Mouse (Mus musculus) ES-Bruce4 (cell line): ENCODE results near the gene Chit1. TPM values are rescaled to one million over a fixed set of nuclear protein-coding genes. Genes with fewer than 3 reads are reported as not detected.
A peak's percentile ranks its signal among the peaks of the same experiment; 100 is the strongest.

ENCODE experiments used
- H3K27ac ChIP-seq: 2 replicates; pipeline ENCODE4 v1.5.1; 2012; ENCODE audit warnings: low read length, inconsistent platforms; ENCODE audit not compliant: insufficient read depth
- H3K27me3 ChIP-seq: 2 replicates; pipeline ENCODE4 v1.6.1; 2012; ENCODE audit warnings: mild to moderate bottlenecking, low read length, inconsistent platforms; ENCODE audit not compliant: control insufficient read depth, poor library complexity, insufficient read depth, severe bottlenecking
- H3K36me3 ChIP-seq: 2 replicates; pipeline ENCODE4 v1.6.1; 2012; ENCODE audit warnings: inconsistent platforms, mild to moderate bottlenecking, low read length, moderate library complexity; ENCODE audit not compliant: control insufficient read depth, poor library complexity, insufficient read depth, severe bottlenecking
- H3K4me1 ChIP-seq: one replicate; pipeline ENCODE4 v1.8.1; 2011; ENCODE audit warnings: low read length; ENCODE audit not compliant: control insufficient read depth, insufficient read depth
- H3K4me3 ChIP-seq: 2 replicates; pipeline ENCODE4 v1.5.1; 2011; ENCODE audit warnings: low read depth, mild to moderate bottlenecking, low read length
- H3K9ac ChIP-seq: 2 replicates; pipeline ENCODE4 v1.6.1; 2012; ENCODE audit warnings: low read depth, mild to moderate bottlenecking, inconsistent platforms; ENCODE audit not compliant: poor library complexity, severe bottlenecking
- H3K9me3 ChIP-seq: replicated peaks from 2 replicates; pipeline ENCODE4 v1.6.1; 2012; ENCODE audit warnings: mild to moderate bottlenecking, low read length, inconsistent platforms; ENCODE audit not compliant: control insufficient read depth, poor library complexity, insufficient read depth, severe bottlenecking
- CTCF ChIP-seq: IDR thresholded peaks from one replicate; pipeline ENCODE4 v1.8.1; 2011; ENCODE audit warnings: low read depth, low read length
- EP300 ChIP-seq: IDR thresholded peaks from 2 replicates; pipeline ENCODE4 v1.6.1; 2011; ENCODE audit warnings: low read depth, low read length; ENCODE audit not compliant: insufficient read depth
- POLR2A ChIP-seq: IDR thresholded peaks from one replicate; pipeline ENCODE4 v1.8.1; 2011; ENCODE audit warnings: low read length; ENCODE audit not compliant: insufficient read depth
- polyA plus RNA-seq: library from polyadenylated mRNA; stranded (reverse); fragments of >200 nt; gene quantifications from 2 replicates; pipeline ENCODE4 v1.2.4, GENCODE M21; 2011; ENCODE audit warnings: low read depth; ENCODE audit not compliant: missing spikeins, insufficient read depth, insufficient read length

Chit1 gene
- polyA plus RNA-seq, 1 experiment = not detected

DNA sequence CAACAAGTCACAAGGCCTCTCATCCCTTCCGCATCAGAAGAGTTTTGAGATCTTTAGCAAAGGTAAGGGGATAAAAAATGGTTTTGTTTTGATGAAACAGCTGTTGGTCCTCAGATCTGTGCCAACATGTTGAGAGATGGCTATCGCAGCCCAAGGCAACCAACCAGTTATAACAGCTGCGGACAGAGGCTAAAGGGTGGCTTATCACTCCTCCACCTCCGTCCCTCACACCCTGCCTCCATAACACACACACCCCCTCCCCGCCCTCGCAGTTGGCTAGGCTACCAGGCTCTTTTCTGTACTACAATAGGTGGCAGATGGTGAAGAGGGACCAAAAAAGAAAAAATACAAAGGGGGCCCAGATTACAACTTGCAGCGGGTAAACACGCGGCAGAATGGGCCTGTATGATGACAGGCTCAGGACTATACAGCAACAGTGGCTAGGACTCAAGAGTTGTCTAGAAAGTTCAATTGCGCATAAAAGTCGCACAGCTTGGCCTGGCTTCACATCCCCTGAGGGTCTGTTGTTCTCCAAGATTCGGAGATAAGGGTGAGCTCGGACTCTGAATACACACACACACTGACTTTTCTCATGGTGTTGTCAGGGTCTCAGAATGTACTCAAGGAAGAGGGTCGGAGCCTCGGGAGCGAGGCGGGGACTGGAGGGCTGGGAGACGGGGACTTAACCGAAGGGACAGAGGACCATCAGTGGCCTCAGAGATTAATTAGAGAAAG lies 32.8 kb upstream of the Chit1 start:
- H3K36me3 ChIP-seq = peaks cover 30% of the 10 kb centered on the region
- H3K27me3 ChIP-seq = no peaks in the 10 kb centered on the region
- peak overlapping the region; percentile 94 for H3K9ac ChIP-seq
- H3K27ac ChIP-seq = no peak overlapping the region
- H3K9me3 ChIP-seq = no peaks in the 10 kb centered on the region
- no peak for TF ChIP-seq POLR2A
- no peak for TF ChIP-seq CTCF
- TF ChIP-seq EP300 = no peak
- H3K4me1 ChIP-seq = peaks cover 4% of the 10 kb centered on the region
- H3K4me3 ChIP-seq = peak overlapping the region; percentile 86

DNA sequence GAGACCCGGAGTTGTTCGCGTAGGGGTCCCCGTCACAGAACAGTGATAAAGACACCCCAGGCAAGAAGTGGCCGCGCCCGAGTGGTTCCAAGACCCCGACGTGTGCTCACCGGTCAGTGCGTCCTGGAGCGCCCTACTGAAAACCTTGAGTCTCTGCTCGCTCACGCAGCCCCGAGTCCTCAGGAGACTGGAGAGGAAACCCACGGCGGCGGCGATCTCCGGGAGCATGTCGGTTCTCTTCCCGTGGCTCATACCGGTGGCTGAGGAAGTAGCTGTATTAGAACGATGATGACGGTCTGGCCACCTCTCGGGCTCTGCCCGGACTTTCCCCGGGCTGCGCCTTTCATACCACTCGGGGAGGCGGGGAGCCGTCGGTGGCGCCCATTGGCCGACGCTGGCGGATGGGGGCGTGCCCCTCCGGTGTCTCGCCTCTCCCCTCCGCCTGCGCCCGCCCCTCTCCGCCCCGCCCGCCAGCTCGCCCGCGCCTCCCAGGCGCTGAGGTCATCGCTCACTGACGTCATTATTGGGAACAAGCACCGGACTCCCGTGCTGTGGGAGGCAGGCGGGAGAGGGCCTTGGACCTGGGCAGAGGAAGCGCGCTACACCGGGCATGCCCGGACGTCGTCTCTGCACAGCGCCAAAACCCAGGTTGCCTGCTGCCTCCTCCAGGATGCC lies 32.1 kb upstream of the Chit1 start, which contains the start of gene Btg2:
Gene Btg2 (minus strand): TSS at position 319 of the 675 bp plus-strand sequence.
- peak within 1 kb of the TSS; percentile 82 for H3K27ac ChIP-seq
- TF ChIP-seq POLR2A (peak; percentile 98), EP300 (0 out of 2 replicates have a peak, but pooled peaks have one; percentile 28), CTCF (no peak)
- H3K4me1 ChIP-seq = peaks cover 5% of the 10 kb centered on the region
- H3K27me3 ChIP-seq = no peaks in the 10 kb centered on the region
- peaks cover 30% of the 10 kb centered on the region for H3K36me3 ChIP-seq
- H3K4me3 ChIP-seq = peak within 1 kb of the TSS; percentile 86
- peak within 1 kb of the TSS; percentile 94 for H3K9ac ChIP-seq
- H3K9me3 ChIP-seq = no peaks in the 10 kb centered on the region

DNA sequence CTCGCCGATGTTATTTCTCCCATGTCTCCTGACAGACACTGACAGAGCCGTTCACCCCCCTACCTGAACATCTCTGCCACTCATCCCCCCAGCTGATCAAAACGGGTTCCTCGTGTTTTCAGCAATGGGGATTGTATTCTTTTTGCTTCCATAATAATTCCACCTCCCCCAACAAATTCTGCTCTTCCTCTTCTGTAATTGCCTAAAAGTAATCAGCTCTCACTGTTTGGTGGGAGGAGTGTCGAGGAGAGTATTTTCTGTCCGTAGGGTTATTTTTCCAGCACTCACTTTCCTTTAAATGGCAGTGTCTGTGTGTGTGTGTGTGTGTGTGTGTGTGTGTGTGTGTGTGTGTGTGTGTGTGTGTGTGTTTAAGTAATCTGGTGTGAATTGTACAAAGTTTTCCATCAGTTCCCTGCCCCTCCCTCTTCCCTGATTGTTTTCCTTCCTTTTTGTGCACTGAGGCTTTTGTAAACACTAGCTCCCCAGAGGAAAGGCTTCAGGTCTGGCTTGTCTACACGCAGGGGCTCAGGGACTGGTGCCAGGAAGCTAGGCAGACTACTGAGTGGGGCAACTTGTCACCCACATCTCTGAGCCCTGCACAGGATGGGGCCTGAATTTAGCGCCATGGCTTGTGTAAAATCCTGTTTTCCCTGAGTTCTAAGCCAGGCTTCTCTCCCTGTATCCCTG lies 31.4 kb upstream of the Chit1 start:
- peaks cover 5% of the 10 kb centered on the region for H3K4me1 ChIP-seq
- TF ChIP-seq POLR2A (no peak), EP300 (no peak), CTCF (no peak)
- H3K9ac ChIP-seq = peak overlapping the region; percentile 80
- H3K4me3 ChIP-seq = peak overlapping the region; percentile 52
- peak overlapping the region; percentile 82 for H3K27ac ChIP-seq
- peaks cover 28% of the 10 kb centered on the region for H3K36me3 ChIP-seq
- no peaks in the 10 kb centered on the region for H3K9me3 ChIP-seq
- H3K27me3 ChIP-seq = no peaks in the 10 kb centered on the region

DNA sequence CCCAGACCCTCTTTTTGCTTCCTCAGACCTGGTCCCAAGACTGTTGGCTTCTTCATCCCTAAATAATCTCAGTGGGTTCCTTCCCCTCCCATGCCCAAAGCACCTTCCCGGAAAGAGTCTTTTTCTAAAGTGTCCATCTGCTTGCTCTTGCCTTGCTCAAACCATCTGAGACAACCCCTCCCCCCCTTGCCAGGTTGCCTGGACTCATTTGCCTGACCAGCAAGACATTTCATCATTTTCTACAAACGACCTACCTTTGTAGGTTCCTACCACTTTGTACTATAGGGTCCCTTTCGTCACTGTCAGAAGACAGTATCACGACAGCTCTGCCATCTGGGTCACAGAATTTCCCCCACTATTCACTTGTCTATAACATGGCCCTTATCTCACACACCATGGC lies 30.6 kb upstream of the Chit1 start:
- peaks cover 24% of the 10 kb centered on the region for H3K36me3 ChIP-seq

DNA sequence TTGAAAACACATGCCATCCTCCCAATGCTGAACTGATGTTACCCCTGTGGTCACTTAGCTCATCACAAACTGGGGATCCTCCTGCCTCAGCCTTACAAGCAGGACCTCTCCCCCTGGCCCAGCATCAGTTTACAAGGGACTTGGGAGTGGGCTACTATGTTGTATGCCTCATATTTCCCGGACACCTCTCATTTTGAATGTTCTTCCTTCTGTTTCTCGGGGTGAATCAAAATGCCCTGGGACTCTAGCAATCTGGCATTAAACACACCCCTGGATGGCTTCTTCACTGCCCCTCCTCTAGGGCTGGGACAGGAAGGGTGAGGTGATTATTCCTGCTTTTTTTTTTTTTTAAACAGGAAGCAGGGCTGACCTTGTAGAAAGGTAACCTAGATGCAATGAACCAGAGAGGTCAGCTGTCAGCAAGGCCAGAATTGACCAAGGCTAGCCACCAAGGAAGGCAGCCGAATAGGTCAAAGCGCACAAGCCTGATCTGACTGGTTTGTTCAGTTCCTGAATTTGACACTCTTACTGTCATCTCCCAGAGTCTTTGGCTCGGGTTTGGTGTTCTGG lies 30.1 kb upstream of the Chit1 start:
- Histone ChIP-seq H3K4me3 (no peak overlapping the region), H3K27ac (no peak overlapping the region), H3K27me3 (no peaks in the 10 kb centered on the region), H3K36me3 (peaks cover 18% of the 10 kb centered on the region), H3K9me3 (no peaks in the 10 kb centered on the region), H3K9ac (no peak overlapping the region), H3K4me1 (peaks cover 7% of the 10 kb centered on the region)
- TF ChIP-seq EP300 (no peak), POLR2A (no peak), CTCF (no peak)

More for the DNA sequence above, 30.6 kb upstream of the Chit1 start:
- Histone ChIP-seq H3K4me3 (no peak overlapping the region), H3K9me3 (no peaks in the 10 kb centered on the region), H3K9ac (no peak overlapping the region), H3K27ac (peak overlapping the region; percentile 82; the same call in 1 of the 2 replicates), H3K4me1 (peaks cover 5% of the 10 kb centered on the region), H3K27me3 (no peaks in the 10 kb centered on the region)
- no peak for TF ChIP-seq EP300
- no peak for TF ChIP-seq CTCF
